ENCODE assay signal across 8 mouse cellular contexts in genomic region chr1:87879494-87880325, GRCm38 (mm10). TPM values are rescaled to one million over a fixed set of nuclear protein-coding genes. Genes with fewer than 3 reads are reported as not detected.
DNase-seq lines count a peak whose midpoint lies in the region; ATAC-seq and TF ChIP-seq lines count a peak whose summit lies in the region.

No protein-coding gene starts in this region.

- peak; percentile 85 for ATAC-seq in forebrain, embryonic 16.5 days
- peak; percentile 63 for ATAC-seq in heart, postnatal 0 days (ENCODE audit: insufficient read depth, low read depth)

- H3K27ac ChIP-seq in forebrain, embryonic 16.5 days (ENCODE audit: low read length) = peak overlapping the region; percentile 32
- peak overlapping the region; percentile 91 for H3K27ac ChIP-seq in heart, postnatal 0 days (ENCODE audit: low read depth)

- H3K36me3 ChIP-seq in forebrain, embryonic 16.5 days (ENCODE audit: control insufficient read depth, insufficient read depth) = no peaks in the 10 kb centered on the region
- peaks cover 11% of the 10 kb centered on the region; the same call in 1 of the 2 replicates for H3K36me3 ChIP-seq in heart, postnatal 0 days (replicated peaks; ENCODE audit: control insufficient read depth, insufficient read depth, low read length)

- no peak for TF ChIP-seq EP300 in heart, postnatal 0 days (IDR thresholded peaks at IDR 0.05; ENCODE audit: low read depth)

- WGBS in forebrain, embryonic 16.5 days = 17% methylated on average over 3 of the region's 3 CpGs
- 1% methylated on average over 3 of the region's 3 CpGs for WGBS in heart, postnatal 0 days

- H3K4me1 ChIP-seq in forebrain, embryonic 16.5 days (replicated peaks; ENCODE audit: control insufficient read depth, insufficient read depth, low read length) = peaks cover 14% of the 10 kb centered on the region
- H3K4me1 ChIP-seq in heart, postnatal 0 days (ENCODE audit: control insufficient read depth, insufficient read depth) = peaks cover 48% of the 10 kb centered on the region

- H3K27me3 ChIP-seq in forebrain, embryonic 16.5 days (replicated peaks; ENCODE audit: control insufficient read depth, insufficient read depth, low read length) = no peaks in the 10 kb centered on the region
- no peaks in the 10 kb centered on the region for H3K27me3 ChIP-seq in heart, postnatal 0 days (ENCODE audit: control insufficient read depth, insufficient read depth, low read length)

- H3K9me3 ChIP-seq in forebrain, embryonic 16.5 days (ENCODE audit: control insufficient read depth, low read length) = no peaks in the 10 kb centered on the region
- H3K9me3 ChIP-seq in heart, postnatal 0 days (replicated peaks; ENCODE audit: control insufficient read depth, low read length) = no peaks in the 10 kb centered on the region

- H3K4me3 ChIP-seq in forebrain, embryonic 16.5 days (replicated peaks; ENCODE audit: low read length) = no peak overlapping the region
- no peak overlapping the region for H3K4me3 ChIP-seq in heart, postnatal 0 days (ENCODE audit: low read depth, low read length)

- no peak overlapping the region for H3K4me2 ChIP-seq in forebrain, embryonic 16.5 days (ENCODE audit: low read length)
- 0 out of 2 replicates have a peak overlapping the region, but pooled peaks have one; percentile 3 for H3K4me2 ChIP-seq in heart, postnatal 0 days (ENCODE audit: low read depth, low read length)

- no peak for TF ChIP-seq CTCF in heart, postnatal 0 days (IDR thresholded peaks at IDR 0.05; ENCODE audit: low read depth)

- peak; percentile 83 for DNase-seq in Muller cell, postnatal 12 days (ENCODE audit: inconsistent ontology term)
- DNase-seq in adrenal gland, postnatal 25 days = peak; percentile 72
- DNase-seq in heart, postnatal 0 days (ENCODE audit: low spot score) = peak; percentile 80
- peak; percentile 84 for DNase-seq in layer of hippocampus, adult 9-11 months
- peak; percentile 86 for DNase-seq in lung, postnatal 14 days
- peak; percentile 40 for DNase-seq in urinary bladder, postnatal 25 days (ENCODE audit: low spot score)
- no peak for DNase-seq in spleen, adult 12 weeks (ENCODE audit: low spot score)

- H3K9ac ChIP-seq in forebrain, embryonic 16.5 days (replicated peaks; ENCODE audit: low read depth, low read length) = no peak overlapping the region
- no peak overlapping the region for H3K9ac ChIP-seq in heart, postnatal 0 days (replicated peaks; ENCODE audit: low read depth, low read length)

RNA-seq across cellular contexts. Expression of gene Dgkd, which starts 26.6 kb away (rescaled TPM):
- 54.7 and 62.5 TPM in 2 replicates for total RNA-seq in adrenal gland, postnatal 25 days (2021)
- 57.7 TPM in 2 replicates for polyA plus RNA-seq in forebrain, embryonic 16.5 days (2015; fragmentation: Nextera tagmentation; extraction: Ambion mirVana)
- 37.3 and 40.5 TPM in 2 replicates for total RNA-seq in heart, postnatal 0 days (2014; rRNA removed; ENCODE audit: low replicate concordance)
- 12.4 and 14.1 TPM in 2 replicates for polyA plus RNA-seq in heart, postnatal 0 days (2015; fragmentation: Nextera tagmentation; extraction: Ambion mirVana)
